Mouse (Mus musculus): ENCODE results near the gene Gm20388. TPM values are rescaled to one million over a fixed set of nuclear protein-coding genes. Genes with fewer than 3 reads are reported as not detected.

Gene Gm20388
- total RNA-seq, 2 experiments from 2014 or later, result 2.4 to 2.6 TPM

DNA sequence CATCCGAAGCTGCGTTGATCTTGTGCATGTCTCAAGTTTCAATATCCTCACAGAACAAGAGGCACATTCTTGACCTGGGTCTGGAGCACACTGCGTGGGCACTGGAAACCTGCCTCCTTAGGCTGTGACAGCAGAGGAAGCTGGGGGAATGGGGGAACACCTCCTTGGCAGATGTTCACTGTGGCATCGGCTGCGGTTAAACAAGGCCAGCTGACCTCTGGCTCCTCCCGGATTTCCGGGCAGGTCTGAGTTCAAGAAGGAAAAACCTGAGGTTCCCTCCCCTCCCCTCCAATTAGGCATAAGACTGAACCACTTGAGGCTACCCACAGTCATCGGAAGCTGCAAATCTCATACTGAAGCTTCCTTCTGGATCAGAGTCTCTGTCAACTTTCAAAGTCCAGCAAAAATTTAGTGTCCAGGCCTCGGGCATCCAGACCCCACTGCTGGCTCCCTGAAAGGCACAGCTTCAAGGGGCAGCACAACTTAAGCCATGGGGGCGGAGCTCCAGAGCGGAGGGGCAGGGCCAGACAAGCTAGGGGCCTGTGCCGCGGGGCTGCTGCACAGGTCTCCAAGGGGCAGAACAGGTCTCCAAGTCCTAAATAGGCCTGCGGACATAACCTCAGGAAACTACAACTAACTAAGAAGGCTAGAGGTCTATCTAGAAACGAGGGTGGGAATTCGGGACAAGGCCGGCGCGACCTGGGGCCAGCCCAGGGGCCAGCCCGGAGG, 2370.1 kb downstream of the Gm20388 start:
- H3K4me3 ChIP-seq, result peak overlapping the region; percentile 32
- no peak for TF ChIP-seq CTCF (IDR thresholded peaks at IDR 0.05)
- H3K27ac ChIP-seq, result peak overlapping the region; percentile 42
- intact Hi-C loops (cut with DNase I), result loop anchor here (5.0 to 10.0 kb wide), 2 partner anchors 162 to 194 kb away; partner anchors contain the start of genes Ctu2, Mvd and Rnf166
- no peak for DNase-seq (ENCODE audit: extremely low spot score in 1 of 2, low spot score in 2 of 2)

- DNase-seq (ENCODE audit: extremely low spot score in 1 of 2, low spot score in 2 of 2), result peak; percentile 99
These were observed 2370.8 kb downstream of the Gm20388 start for GRCm38 (mm10) chr8:122281317-122282034.

DNA sequence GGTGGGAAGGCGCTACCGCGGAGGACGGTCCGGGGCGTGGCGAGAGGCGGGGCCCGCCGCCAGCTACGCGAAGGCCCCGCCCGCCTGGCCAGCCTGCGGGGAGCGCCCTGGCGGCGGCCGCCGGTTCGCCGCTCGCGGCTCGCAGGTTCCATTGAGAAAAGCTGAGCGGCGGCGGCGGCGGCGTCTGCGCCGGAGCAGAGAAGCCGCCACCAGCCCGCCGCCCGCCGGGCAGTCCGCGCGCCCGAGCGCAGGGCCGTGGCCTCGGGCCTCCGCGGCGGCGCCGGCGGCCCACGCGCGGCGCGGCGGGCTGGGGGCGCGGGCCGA, 2371.4 kb downstream of the Gm20388 start, which contains the start of gene Zfpm1:
TSS of gene Zfpm1 (plus strand) at position 107 of the 324 bp plus-strand sequence.
- peak; percentile 20 for TF ChIP-seq CTCF (IDR thresholded peaks at IDR 0.05)
- intact Hi-C loops (cut with DNase I), result loop anchor here (5.0 to 10.0 kb wide), 2 partner anchors 160 to 193 kb away; partner anchors contain the start of genes Ctu2, Mvd and Rnf166
- H3K27ac ChIP-seq, result peak within 1 kb of the TSS; percentile 82
- peak within 1 kb of the TSS; percentile 62 for H3K4me3 ChIP-seq
- DNase-seq (ENCODE audit: extremely low spot score in 1 of 2, low spot score in 2 of 2), result no peak

More at GRCm38 (mm10) chr8:122281317-122282034, 2370.8 kb downstream of the Gm20388 start:
- Histone ChIP-seq H3K27ac (peak overlapping the region; percentile 82), H3K4me3 (peak overlapping the region; percentile 35)
- no peak for TF ChIP-seq CTCF (IDR thresholded peaks at IDR 0.05)
- intact Hi-C loops (cut with DNase I), result loop anchor here (5.0 to 10.0 kb wide), 2 partner anchors 161 to 193 kb away; partner anchors contain the start of genes Ctu2, Mvd and Rnf166

GRCm38 (mm10) chr8:122282501-122283355, 2372.1 kb downstream of the Gm20388 start:
- TF ChIP-seq CTCF (IDR thresholded peaks at IDR 0.05), result no peak
- Histone ChIP-seq H3K4me3 (peak overlapping the region; percentile 62), H3K27ac (peak overlapping the region; percentile 77)
- intact Hi-C loops (cut with DNase I), result loop anchor here (5.0 to 10.0 kb wide), 2 partner anchors 160 to 192 kb away; partner anchors contain the start of genes Ctu2, Mvd and Rnf166
- no peak for DNase-seq (ENCODE audit: extremely low spot score in 1 of 2, low spot score in 2 of 2)

DNA sequence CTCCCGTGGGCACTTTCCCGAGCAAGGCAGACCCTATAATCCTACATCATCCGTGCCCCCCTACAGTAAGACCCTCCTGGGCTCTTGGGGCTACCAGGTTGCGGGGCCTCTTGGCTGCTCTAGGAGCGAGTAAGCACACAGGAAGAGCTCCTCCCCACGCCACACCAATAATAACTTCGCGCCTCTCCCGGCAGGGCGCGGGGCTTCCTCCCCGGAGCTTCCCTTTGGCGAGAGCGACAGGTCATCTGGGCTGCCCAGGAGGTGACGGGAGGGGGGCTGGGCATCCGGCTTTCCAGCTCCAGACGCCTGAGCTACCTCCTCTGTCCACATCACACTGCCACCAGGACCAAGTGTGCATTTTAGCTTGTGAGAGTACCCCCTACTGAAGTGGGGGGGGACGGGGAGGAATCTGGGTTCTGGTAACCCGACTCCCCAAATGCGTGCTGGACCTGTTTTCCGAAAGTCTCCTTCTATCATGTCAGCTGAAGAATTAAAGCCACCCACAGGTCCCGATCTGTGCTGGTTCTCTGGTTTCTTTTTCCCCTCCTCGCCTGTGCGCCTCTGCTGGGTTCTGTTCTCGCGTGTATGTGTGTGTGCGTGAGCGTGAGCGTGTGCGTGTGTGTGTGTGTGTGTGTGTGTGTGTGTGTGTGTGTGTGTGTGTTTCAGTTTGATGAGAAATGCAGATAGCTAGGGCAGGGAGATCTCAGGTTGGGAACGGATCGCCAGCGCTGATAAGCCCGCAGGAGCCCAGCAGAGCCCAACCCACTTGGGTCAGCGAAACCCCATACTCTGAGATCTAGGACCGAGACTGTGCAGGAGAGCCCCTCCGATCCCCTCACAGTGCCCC, 2372.9 kb downstream of the Gm20388 start:
- peak; percentile 38 to 47 for DNase-seq (ENCODE audit: extremely low spot score in 1 of 2, low spot score in 2 of 2)
- intact Hi-C loops (cut with DNase I), result loop anchor here (5.0 to 10.0 kb wide), 2 partner anchors 159 to 191 kb away; partner anchors contain the start of genes Ctu2, Mvd and Rnf166
- peak; percentile 31 for TF ChIP-seq CTCF (IDR thresholded peaks at IDR 0.05)
- Histone ChIP-seq H3K4me3 (peak overlapping the region; percentile 62), H3K27ac (peak overlapping the region; percentile 77)

DNA sequence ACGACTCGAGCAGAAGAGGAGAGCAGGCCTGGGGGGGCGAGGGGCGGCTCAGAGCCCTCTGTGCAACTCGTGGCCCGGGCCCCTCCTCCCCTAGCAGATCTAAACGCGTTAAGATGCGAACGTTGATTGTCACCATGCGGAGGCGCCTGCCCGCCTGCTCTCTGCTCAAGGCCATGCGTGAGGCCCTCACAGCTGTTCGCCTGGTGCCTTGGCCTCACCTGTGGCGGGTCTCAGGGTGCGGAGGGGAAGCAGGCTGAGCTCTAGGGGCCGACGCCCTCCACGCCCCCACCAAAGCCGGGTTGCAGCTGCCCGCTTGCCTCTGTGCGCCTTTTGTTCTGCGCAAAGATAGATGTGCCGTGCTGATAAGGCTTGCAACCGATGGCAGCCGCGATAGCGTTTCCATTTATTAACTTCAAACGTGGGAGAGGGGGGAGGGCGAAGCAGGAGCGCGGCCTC, 2373.6 kb downstream of the Gm20388 start:
- intact Hi-C loops (cut with DNase I), result loop anchor here (5.0 to 10.0 kb wide), 2 partner anchors 158 to 191 kb away; partner anchors contain the start of genes Ctu2, Mvd and Rnf166
- Histone ChIP-seq H3K27ac (peak overlapping the region; percentile 67), H3K4me3 (peak overlapping the region; percentile 62)
- no peak; the same call in none of the 2 replicates for TF ChIP-seq CTCF (IDR thresholded peaks at IDR 0.05)
- peak in 1 of 2 experiments; percentile 48 for DNase-seq (ENCODE audit: extremely low spot score in 1 of 2, low spot score in 2 of 2)

- DNase-seq (ENCODE audit: extremely low spot score in 1 of 2, low spot score in 2 of 2), result no peak
- no peak for TF ChIP-seq CTCF (IDR thresholded peaks at IDR 0.05)
- intact Hi-C loops (cut with DNase I), result loop anchor here (5.0 to 10.0 kb wide), 2 partner anchors 158 to 190 kb away; partner anchors contain the start of genes Ctu2, Mvd and Rnf166
- Histone ChIP-seq H3K4me3 (peak overlapping the region; percentile 62), H3K27ac (peak overlapping the region; percentile 67)
These were observed 2374.1 kb downstream of the Gm20388 start for GRCm38 (mm10) chr8:122284659-122285261.

DNA sequence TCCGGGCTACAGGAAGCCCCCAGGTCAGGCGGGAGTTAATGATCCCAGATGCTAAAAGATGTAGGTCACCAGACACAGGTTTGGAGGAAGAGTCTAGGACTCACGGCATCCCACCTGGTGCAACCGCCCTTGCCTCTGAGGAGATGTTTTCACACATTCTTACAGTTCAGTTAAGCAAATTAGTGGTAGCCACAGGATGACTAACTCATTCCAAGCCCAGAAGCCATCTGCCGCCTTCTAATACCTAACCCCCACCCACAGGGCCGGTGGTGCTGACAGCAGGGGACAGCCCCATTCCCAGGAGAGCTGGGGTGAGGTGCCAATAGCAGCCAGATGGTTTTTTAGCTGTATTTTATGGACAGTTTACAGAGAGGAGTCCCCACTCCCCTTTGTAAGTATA, 2375.1 kb downstream of the Gm20388 start:
- DNase-seq (ENCODE audit: extremely low spot score in 1 of 2, low spot score in 2 of 2), result no peak
- Histone ChIP-seq H3K27ac (no peak overlapping the region), H3K4me3 (no peak overlapping the region)
- intact Hi-C loops (cut with DNase I), result loop anchor here (10.0 kb wide), 1 partner anchor 189 kb away; the partner anchor contains the start of genes Ctu2 and Rnf166
- no peak for TF ChIP-seq CTCF (IDR thresholded peaks at IDR 0.05)

DNA sequence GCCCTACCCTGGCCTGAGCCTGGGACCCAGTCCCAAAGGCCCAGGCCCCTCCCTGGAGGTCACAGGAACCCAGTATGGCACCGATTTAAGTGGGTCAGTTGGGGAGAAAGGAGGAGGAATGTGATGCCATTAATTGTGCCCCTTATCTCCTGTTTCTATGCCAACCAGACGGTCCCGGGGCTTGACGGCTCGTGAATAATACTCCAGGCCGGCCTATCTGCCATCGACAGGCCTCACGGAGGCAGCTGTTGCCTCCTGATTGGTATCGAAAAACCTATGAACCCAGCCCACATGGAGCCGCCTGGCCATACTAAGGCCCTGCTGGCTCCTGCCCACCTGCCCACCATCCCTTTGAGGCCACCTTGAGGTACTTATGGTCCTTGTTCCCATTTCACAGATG, 2376.3 kb downstream of the Gm20388 start:
- DNase-seq (ENCODE audit: extremely low spot score in 1 of 2, low spot score in 2 of 2), result no peak
- no peak for TF ChIP-seq CTCF (IDR thresholded peaks at IDR 0.05)
- intact Hi-C loops (cut with DNase I), result loop anchor here (10.0 kb wide), 1 partner anchor 188 kb away; the partner anchor contains the start of genes Ctu2 and Rnf166
- Histone ChIP-seq H3K27ac (no peak overlapping the region), H3K4me3 (no peak overlapping the region)
